Mouse (Mus musculus) CD4-positive naive resting alpha-beta T cell, adult 57 days (primary cell): ENCODE data around the gene Gstp3. TPM values are rescaled to one million over a fixed set of nuclear protein-coding genes. Genes with fewer than 3 reads are reported as not detected.

Experiments
- total RNA-seq: library from RNA; stranded (reverse); gene quantifications from one replicate; pipeline ENCODE4 v1.2.4, GENCODE M21; 2023

The Gstp3 gene
- total RNA-seq, result 32.9 TPM

DNA sequence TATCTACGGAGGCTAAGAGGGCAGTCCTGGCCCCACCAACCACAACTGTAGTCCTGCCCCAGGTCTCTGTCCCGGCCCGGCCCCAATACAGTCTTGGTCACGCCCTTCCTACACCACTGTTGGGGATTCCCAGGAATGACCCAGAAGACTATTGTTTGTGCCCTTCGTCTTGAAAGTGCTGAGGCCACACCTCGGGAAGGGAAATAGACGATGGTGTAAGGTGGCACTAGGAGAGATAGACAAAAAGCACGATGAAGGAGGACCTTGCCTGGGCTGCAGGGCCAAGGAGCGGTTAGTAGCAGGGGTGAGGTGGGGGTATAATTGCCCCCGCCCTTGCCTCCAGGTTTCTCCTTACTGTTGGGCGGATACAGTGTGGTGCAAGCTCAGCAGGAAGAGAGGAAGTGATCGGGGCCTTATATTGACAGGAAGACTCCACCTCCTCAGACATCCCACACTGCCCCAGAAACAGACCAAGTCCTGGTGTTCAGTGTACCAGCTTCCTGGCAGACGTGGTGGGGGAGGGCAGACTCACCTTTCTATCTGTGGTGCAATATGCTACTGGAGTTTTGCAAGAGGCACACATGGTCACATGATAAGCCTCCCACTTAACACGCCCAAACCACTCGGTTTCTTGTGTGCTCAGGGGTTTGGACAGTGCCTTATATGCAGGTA, at the start of gene Gstp3:
Gene Gstp3 (minus strand): TSS at position 501 of the 672 bp plus-strand sequence.

DNA sequence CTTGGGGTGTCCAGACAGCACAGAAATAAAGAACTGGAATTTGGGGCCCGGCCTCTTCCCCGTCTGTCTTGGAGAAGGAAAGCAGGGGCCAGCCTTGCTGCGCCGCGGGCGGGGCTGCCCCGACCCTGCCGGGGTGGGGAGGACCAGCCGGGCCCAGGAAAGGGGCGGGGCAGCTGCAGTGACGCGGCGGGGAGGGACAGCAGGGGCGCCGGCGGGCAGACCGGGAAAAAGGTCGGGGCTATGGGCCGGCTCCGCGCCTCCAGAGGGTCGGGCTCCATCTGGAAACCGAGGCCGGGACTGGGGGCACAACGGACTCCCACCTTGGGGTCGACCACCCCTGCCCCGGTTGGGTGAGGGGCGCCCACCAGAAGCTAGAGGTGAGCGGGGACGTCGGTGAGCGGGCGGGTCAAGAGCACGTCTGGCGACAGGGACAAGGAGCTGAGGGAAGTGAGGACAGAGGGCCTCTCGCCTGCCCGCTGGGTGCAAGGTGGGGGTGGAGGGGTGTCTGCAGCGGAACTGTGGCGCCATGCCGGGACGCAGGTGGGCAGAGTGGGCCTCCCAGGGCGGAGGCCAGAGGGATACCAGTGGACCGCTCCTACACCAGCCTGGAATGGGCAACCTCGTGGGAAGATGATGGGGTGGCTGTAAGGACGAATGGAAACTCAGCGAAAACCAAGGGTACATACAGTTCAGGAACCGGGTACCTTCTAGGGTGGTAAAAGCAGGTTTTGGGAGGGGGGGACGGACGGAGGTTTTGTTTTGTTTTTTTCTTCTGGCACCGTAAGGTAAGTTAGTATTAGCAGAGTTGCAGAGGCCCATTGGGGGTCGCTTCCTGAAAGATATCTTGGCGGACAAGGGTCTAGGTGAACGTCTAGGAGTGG, 40.7 kb upstream of the Gstp3 start, which contains the start of gene Pitpnm1:
Gene Pitpnm1 (plus strand): TSS at position 162 of the 881 bp plus-strand sequence.

DNA sequence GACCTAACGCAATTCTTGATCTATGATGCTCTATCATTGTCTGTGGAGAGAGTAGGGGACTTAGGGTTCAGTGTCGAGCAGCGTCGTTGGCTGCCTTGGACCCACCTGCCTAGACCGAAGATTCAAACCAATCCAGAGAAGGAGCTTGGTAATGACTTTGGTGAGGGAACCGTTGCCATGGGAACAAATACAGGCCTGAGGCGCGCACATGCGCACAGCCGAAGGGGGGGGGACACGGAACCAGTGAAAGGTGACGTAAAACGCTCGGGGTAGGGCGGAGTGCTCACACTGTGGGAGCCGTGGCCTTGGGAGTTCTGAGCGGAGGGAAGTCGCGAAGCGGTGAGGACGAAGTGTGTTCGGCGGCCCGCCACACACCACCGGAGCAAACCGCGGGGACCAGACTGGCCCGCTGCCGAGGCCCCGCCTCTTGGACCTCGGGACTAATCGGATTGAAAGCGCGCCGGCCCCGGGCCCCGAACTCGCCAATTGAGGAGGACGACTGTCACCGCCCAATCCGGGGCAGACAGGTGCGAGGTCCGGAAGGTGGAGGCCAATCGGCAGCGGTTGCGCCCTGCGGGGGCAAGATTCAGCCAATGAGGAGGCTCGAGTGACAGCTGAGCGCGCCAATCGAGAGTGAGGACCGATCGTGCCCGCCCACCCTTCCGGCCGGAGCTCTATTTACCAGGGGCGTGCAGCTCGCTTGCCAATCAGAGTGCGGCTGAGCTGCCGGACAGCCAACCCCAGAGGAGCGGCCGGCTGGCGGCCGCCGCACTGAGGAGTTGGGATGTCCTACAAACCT, 37.5 kb upstream of the Gstp3 start, which contains the start of gene Cdk2ap2:
Gene Cdk2ap2 (plus strand): TSS at position 541 of the 799 bp plus-strand sequence.

DNA sequence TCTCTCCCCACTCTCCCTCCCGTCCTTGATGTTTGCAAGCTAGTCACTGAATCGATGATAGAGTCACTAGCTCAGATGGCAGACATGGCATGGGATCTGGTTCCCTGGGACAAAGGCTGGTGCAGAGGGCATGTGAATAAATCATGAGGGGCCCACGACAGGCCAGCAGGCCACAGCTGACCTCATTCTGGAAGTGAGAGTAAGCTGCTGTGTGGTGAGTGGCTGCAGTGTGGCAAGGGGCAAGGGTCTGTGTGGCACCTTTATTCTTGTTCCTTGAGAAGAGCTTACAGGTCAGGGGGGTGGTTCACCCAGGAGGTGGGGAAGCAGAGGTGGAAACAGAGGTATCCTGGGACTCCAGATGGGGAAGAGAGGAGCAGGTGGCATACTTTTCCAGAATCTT, 22.0 kb upstream of the Gstp3 start, which contains the start of gene Cabp2:
Gene Cabp2 (plus strand): TSS at position 185 of the 400 bp plus-strand sequence.

DNA sequence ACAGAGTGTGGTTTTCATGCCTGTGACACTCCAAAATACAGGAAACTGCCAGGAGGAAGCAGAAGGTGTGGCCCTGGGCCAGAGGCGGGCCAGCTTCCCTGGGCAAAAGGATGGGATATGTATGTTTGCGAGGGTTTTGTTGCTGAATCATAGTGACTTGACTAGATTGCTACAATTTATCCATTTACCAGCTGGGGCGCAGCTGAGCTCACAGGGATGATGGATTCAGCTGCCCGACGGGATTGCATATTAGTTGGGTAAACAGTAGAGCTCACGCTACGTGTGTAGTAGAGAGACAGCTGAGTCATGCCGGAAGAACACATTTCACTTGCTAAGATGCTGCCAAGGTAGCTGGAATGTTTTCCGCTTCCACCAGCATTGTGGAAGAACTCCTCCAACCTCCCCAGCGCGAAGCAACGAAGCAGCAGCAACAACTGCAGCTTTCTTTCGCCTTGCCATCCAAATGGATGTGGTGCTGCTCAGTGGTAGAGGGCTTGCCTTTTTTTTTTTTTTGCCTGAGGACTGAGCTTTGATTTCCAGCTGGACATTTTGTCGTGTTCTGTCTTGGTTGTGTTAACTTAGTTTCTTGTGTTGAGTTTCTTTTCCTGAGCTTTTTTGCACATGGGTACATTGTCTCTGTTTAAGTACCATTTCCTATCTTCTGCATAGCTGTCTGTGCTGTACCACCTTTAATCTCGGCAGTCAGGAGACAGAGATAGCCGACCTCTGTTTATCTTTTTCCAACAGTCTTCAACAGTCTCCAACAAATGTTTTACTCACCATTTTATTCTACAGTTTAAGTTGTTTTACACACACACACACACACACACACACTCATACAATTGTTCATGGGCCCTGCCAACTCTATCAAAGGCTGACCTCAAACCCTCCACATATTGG, 13.2 kb downstream of the Gstp3 start, which contains the start of gene Gstp2:
Gene Gstp2 (minus strand): TSS at position 58 of the 900 bp plus-strand sequence.

DNA sequence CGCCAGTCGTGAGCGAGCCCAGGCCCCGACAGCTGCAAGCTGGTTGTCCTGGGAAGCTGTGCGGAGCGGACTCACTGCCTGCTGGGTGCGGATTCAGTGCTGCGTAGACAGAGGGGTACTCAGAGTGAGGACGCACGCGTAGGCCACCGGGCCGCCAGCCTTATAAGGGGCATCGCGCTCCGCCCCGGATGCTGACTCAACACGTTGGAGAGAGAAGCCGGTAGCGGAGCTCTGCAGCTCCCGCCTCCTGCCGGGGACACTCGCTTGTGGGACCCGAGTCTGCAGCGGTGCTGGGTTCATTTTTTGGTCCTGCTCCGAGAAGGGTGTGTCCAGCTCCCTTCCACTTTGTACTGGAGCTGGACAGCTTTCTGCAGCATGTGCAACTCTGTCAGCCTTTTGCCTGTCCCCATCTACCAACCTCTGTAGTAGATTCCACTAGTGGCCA, 21.6 kb downstream of the Gstp3 start, which contains the start of gene Gstp1:
Gene Gstp1 (minus strand): TSS at position 198 of the 445 bp plus-strand sequence.

DNA sequence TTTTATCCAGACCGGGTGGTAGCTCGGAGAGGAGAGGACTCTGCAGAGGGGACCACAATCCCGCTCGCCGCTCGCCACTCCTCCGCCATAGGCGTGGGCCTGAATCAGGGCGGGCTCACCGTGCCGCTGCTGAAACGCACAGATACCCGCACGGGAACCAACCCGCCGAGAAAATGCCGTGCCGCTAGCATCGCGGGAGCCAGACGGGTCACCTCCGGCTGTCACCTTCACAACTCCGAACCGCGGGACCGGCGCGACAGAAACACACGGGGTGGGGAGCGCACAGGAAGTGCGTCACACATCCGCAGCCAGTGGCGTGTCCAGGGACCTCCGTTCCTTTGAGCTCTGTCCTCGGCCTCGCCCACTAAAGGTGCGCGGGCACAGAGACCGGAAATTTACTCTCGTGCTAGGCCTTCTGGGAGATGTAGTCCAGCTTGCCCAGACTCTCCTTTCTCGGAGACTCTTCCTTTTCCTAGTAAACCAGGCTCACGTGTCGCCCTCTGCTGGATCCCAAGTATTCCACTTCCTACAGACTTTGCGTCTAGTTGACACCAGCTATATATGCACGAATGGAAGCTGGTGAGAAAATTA, 46.8 kb downstream of the Gstp3 start, which contains the start of gene Ndufv1:
Gene Ndufv1 (minus strand): TSS at position 375 of the 591 bp plus-strand sequence.

Other genes starting within 250 kb of the Gstp3 start
- gene Chka, start 207.8 kb downstream of the Gstp3 start, total RNA-seq, result 62.4 TPM
- gene Tcirg1, start 152.4 kb downstream of the Gstp3 start, total RNA-seq, result 58.1 TPM
- 53.0 TPM for gene Ndufs8, start 146.8 kb downstream of the Gstp3 start, total RNA-seq
- gene Aldh3b1, start 129.8 kb downstream of the Gstp3 start, total RNA-seq, result 0.86 TPM
- 27.8 TPM for gene Unc93b1, start 124.4 kb downstream of the Gstp3 start, total RNA-seq
- gene Aldh3b3, start 100.9 kb downstream of the Gstp3 start, total RNA-seq, result not detected
- not detected for gene Aldh3b2, start 87.2 kb downstream of the Gstp3 start, total RNA-seq
- not detected for gene Acy3, start 73.0 kb downstream of the Gstp3 start, total RNA-seq
- not detected for gene Tbx10, start 66.8 kb downstream of the Gstp3 start, total RNA-seq
- 9.0 TPM for gene Nudt8, start 59.0 kb downstream of the Gstp3 start, total RNA-seq
- gene Gm49405, start 58.9 kb downstream of the Gstp3 start, total RNA-seq, result 1.7 TPM
- 3.0 TPM for gene Doc2g, start 56.3 kb downstream of the Gstp3 start, total RNA-seq
- gene Ndufv1, start 46.8 kb downstream of the Gstp3 start, total RNA-seq, result 85.1 TPM
- 196 TPM for gene Gstp1, start 21.6 kb downstream of the Gstp3 start, total RNA-seq
- 21.0 TPM for gene Gstp2, start 13.5 kb downstream of the Gstp3 start, total RNA-seq
- gene Cabp2, start 22.0 kb upstream of the Gstp3 start, total RNA-seq, result not detected
- 186 TPM for gene Cdk2ap2, start 37.6 kb upstream of the Gstp3 start, total RNA-seq
- 314 TPM for gene Pitpnm1, start 40.4 kb upstream of the Gstp3 start, total RNA-seq
- 151 TPM for gene Aip, start 66.3 kb upstream of the Gstp3 start, total RNA-seq
- gene Gpr152, start 80.2 kb upstream of the Gstp3 start, total RNA-seq, result 0.80 TPM
- 1.1 TPM for gene Cabp4, start 84.5 kb upstream of the Gstp3 start, total RNA-seq
- gene Coro1b, start 89.0 kb upstream of the Gstp3 start, total RNA-seq, result 129 TPM
- 260 TPM for gene Ptprcap, start 94.0 kb upstream of the Gstp3 start, total RNA-seq
- gene Rps6kb2, start 103.8 kb upstream of the Gstp3 start, total RNA-seq, result 35.8 TPM
- 69.3 TPM for gene Carns1, start 115.9 kb upstream of the Gstp3 start, total RNA-seq
- 305 TPM for gene Tbc1d10c, start 131.7 kb upstream of the Gstp3 start, total RNA-seq
- gene Ppp1ca, start 132.5 kb upstream of the Gstp3 start, total RNA-seq, result 351 TPM
- gene Rad9a, start 142.1 kb upstream of the Gstp3 start, total RNA-seq, result 45.2 TPM
- 143 TPM for gene Clcf1, start 154.7 kb upstream of the Gstp3 start, total RNA-seq
- gene AC109138.7, start 154.8 kb upstream of the Gstp3 start, total RNA-seq, result not detected
- gene Pold4, start 172.3 kb upstream of the Gstp3 start, total RNA-seq, result 66.6 TPM
- 18.6 TPM for gene Ssh3, start 209.6 kb upstream of the Gstp3 start, total RNA-seq
- gene Ankrd13d, start 223.6 kb upstream of the Gstp3 start, total RNA-seq, result 20.5 TPM
- gene Grk2, start 246.7 kb upstream of the Gstp3 start, total RNA-seq, result 338 TPM